Mouse (Mus musculus): ENCODE results near the gene Tshz3. TPM values are rescaled to one million over a fixed set of nuclear protein-coding genes. Genes with fewer than 3 reads are reported as not detected.

The Tshz3 gene
- total RNA-seq, 2 experiments from 2014 or later: not detected

DNA sequence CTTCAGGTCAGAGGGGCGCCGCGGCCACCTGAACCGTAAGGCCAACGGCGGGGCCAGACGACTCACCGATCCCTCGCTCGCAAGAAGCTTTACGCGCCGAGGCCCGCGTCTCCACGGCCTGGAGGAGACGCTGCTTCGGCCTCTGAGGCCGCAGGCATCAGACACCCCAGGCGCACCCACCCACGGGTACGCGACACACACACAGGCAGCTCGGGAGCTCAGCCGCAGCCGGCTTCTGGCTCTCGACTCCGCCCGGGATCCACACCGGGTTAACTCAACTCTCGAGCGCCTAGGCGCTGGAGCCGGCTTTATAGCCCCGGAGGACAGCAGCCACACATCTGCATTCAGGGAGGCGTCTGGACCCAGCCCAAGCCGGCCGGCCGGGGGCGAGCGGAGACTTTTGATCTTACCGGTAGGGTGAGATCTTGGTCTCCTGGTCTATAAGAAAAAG, 2.1 kb upstream of the Tshz3 start:
- no peak for ATAC-seq (replicated peaks; ENCODE audit: low FRiP score, poor library complexity, severe bottlenecking)

DNA sequence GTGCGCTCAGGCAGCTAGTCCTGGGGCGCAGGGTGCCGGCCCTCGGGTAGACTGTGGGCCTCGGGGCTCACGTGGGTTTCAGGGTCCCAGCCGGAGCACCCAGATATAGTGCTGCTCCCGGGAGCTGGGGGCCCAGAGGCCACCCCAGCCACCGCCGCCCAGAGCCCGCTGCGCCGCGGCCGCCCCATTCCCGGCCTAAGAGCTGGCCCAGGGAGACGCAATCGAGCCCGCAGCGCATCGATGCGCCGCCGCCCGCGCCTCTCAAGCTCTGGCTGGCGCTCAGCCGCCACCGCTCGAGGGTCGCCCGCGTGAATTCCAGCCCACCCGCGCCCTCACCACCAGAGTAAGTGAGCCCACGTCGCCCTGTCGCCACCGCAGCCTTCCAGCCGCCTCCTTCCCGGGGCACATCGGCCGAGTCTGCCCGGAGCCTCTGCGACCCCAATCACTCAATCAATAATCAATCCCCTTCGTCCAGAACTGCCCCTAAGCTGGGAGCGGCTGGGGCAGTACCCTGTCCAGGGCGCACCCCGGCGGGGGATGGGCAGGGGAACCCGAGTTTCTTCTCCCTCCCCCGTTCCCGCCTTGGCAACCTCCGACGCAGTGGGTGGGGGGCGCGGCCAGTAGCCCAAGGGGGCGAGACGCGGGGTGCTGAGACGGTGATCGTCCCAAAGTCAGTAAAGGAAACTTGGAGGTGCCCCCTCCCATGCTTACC, 1.4 kb upstream of the Tshz3 start:
- no peak for ATAC-seq (replicated peaks; ENCODE audit: low FRiP score, poor library complexity, severe bottlenecking)

DNA sequence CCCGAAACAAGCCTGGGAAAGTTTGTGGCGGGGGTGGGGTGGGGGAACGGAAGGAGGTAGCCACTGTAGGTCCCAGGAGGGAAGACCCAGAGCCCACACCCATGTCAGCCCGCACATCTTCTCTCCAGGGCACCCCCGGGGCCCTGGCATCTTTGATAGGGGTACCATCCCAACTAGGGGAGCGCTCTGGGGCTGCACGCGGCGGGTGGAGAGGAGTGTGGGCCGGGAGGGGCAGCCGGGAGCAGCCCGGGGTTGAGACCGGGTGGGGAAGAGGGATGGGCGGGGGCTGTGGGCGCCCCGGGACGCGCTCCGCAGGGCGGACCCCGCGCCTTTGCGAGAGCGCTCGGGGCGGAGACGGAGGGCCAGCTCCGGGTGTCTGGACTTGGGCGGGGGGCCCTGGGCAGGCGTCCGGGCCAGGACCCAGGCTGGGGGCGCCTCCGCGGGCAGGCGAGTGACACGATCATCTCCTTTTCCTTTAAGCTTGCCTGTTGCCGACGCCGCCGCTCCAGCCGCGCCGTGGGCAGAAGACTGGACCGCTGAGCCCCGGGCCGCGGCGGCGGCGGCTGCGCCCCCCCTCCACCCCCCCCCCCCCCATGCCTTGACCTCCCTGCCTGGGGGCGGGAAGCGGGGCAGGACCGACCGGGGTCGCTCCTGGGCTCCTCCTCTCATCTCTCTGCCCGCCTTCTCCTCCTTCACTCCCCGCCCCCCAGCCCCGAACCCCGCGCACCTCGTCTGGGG, 631 bp upstream of the Tshz3 start:
- ATAC-seq (replicated peaks; ENCODE audit: low FRiP score, poor library complexity, severe bottlenecking): no peak

DNA sequence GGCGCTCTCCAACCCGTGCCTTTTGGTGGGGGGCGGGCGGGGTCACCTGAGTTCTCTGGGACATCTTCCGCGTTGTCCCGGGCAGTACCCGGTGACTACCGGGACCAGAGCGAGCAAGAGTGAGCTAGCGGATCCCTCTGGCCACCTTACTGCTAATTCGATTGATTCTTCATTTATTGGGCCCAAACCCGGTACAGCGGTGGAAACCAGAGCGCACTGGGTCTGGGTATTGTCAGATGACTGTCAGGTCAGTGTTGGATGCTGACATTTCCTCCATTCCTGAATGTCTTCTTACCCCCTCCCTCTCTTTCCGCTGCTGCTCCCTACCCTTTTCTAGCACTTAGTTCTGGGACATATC, 650 bp downstream of the Tshz3 start:
- ATAC-seq (replicated peaks; ENCODE audit: low FRiP score, poor library complexity, severe bottlenecking): no peak

DNA sequence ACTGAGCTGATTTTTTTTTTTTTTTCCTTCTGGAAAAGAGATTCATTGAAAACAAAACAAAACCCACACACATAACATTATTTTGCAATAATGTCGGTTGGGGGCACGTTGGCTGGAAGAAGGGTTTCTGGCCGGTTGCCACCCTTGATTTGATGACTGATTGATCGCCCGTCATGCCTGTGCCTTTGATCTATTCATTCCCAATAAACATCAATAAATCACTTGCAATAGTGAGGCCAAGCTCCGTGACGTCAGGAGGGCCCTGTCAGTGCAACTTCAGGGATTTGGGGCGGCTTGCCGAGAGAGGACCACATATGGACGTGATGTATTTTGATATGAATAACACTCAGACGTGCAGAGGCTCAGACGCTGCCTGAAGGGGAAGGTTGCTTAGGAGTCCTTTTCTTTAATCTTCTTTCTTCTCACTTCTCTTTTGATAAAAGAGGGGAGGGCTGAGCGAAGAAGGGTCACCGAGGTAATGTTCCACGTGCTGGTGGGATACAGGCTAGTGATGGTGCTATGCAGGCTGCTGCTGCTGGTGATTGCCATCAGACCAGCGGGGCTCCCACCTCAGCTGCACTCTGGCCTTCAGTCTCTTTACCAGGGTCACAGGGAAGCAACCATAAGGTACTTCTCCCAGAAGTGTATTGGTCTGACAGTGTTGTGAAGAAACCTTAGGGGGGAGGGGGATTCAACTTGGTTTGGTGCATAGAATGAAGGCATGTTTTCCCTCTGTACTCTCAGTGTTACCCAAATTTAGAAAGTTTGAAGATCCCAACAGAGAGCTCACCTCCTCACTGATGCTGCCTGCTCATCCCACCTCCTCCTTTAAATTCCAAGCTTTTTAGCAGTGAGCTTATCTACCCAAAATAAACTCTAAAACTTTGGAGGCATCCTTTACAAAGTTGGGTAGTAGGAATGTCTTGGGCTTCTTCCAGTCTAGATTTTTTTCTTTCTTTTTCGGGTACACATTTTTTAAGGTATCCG, 1.4 kb downstream of the Tshz3 start:
- ATAC-seq (replicated peaks; ENCODE audit: low FRiP score, poor library complexity, severe bottlenecking): no peak

DNA sequence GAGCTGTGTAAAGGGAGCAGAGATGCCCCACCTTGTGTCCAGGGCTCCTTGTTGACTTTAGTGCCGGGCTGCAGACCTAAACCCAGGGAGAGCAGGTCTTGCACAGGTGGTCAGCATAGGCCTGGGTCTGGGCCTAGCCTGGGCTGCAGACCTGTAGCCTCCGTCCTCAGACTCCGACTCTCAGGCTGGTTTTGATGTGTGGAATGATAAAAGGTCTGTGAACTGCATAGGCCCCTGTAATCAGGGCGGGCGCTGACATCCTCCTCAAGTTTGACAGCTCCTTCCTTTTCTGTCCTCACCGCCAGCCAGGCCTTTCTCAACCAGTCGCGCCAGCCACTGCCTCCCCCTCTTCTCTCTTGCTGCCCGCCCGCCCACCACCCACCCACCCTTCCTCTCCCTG, 8.7 kb downstream of the Tshz3 start:
- no peak for ATAC-seq (replicated peaks; ENCODE audit: low FRiP score, poor library complexity, severe bottlenecking)

DNA sequence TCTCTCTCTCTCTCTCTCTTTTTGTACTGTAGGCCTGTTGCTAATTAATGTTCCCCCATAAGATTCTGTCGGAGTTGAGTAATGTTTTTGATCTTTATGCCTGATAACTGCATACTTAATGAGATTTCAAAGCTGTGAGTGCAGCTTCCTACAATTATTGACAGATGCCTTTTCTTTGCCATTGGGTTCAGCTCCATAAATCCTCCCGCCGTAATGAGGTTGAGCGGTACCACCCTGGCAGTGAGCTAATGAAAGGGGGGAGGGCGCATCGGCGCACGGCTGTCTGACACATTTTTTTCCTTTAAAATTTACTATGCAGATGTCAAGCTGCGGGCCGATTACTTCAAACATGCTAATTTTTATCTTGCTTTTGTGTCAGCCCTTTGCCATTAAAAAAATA, 9.3 kb downstream of the Tshz3 start:
- no peak for ATAC-seq (replicated peaks; ENCODE audit: low FRiP score, poor library complexity, severe bottlenecking)

DNA sequence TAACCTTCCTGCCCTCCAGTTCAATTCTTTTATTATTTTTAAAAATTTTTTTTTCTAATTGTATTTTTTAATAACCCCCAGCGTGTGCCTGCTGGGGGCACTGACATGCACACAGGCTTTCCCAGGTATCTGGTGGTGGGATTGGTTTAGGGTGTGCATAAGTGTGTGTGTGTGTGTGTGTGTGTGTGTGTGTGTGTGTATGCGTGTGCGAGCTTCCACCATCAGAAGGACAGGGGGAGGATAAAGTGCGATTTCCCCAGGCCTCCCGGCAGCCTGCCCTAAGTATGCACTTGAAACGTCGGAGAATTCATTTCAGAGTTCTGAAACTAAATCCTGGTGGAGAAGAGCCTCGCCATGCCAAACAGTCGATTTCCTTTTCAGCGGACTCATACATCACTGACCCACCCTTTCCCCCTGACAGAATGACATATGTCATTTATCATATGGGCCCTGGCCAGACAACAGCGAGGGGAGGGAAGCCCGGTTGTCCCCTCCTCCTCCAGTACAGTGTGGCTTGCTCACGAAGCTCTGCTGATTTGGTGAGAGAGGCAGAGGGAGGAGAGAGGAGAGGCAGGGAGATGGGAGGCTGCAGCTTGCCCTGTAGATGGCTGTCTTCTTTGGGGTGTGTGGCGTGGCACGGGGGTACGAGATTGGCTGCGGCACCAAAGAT, 9.9 kb downstream of the Tshz3 start:
- no peak for ATAC-seq (replicated peaks; ENCODE audit: low FRiP score, poor library complexity, severe bottlenecking)

DNA sequence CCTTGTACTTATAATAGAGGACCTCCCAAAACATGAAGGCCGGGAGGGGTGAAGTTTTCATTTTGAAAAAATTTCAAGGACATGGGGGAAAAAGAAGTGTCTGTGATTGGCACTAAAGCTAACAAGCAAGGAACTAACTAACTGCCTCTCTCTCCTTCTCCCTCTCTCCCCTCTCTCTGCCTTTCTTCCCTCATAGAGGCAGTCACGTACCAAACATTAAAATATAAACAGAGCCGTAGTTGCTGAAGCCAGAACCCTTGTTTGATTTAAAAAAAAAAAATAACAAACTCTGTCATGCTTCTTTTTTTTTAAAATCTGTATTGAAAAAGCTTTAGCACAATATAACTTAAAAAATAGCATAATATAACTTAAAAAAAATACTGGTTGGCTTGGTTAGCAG, 10.9 kb downstream of the Tshz3 start:
- no peak for ATAC-seq (replicated peaks; ENCODE audit: low FRiP score, poor library complexity, severe bottlenecking)

DNA sequence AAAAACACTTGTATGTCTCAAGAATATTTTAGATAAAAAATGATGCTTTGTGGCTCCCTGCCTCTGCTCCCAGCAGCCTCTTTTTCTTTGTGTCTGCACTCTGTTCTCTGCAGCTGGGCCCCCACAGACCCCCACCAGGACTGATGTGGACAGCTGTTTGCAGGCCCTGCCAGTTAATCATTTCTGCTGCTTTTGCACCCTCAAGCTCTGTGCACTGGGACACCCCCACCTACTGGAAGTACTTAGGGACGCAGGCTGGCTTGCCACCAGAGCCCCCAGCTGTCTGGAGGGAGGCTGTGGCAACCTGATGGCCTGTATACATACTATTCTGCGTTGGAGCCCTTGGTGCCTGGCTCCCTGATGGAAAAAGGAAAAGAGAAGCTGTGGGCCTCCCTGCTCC, 11.3 kb downstream of the Tshz3 start:
- ATAC-seq (replicated peaks; ENCODE audit: low FRiP score, poor library complexity, severe bottlenecking): no peak

DNA sequence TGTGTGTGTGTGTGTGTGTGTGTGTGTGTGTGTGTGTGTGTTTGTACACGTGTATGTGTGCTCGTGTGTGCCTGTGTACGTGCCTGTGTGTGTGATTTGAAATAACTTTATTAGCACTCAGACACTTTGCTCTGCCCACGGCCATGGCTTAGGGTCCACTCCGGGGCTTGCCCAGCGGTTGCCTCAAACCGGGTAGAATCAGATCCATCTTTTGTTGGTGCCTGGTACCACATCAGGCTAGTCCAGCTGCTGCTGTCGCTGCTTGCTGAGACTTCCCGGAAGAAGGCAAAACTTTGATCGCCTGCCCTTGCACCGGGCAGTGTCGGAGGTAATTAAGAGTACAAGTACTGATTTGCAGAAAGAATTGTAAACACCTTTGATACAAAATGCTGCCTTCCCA, 12.1 kb downstream of the Tshz3 start:
- ATAC-seq (replicated peaks; ENCODE audit: low FRiP score, poor library complexity, severe bottlenecking): no peak

DNA sequence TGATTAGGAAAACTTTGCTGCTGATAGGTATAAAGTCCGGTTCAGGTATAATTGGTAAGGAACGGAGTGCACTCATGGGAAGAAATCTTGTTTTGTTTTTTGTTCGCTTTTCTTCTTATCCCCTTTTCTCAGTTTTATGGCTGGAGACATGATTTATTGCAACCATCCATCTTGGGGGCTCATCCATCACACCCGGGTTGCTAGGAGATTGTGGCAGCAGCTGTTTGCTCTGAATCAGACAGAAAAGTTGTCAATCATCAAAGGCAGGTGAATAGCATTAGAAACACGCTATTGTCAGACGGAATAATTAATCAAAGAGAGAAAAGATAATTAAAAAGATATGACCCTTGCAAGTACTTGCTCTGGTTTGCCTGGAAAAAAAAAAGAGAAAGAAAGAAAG, 12.5 kb downstream of the Tshz3 start:
- ATAC-seq (replicated peaks; ENCODE audit: low FRiP score, poor library complexity, severe bottlenecking): no peak

DNA sequence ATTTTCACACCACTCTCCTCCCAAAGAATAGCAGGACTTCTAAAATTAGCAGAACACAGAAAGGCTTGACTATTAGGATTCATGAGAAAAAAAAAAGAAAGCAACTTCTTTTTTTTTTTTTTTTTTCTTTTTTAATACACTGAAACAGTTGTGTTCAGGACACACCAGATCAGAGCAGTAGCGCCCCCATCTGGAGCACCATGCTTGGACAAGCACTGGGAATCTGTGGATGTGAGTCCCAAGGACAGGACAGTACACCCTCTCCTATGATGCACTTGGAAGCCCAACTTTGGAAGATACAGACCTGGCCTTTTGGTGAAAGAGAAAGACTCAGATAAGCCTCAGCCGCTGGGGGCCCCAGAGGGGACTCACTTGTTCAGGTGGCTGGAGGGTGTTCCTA, 13.8 kb downstream of the Tshz3 start:
- no peak for ATAC-seq (replicated peaks; ENCODE audit: low FRiP score, poor library complexity, severe bottlenecking)

DNA sequence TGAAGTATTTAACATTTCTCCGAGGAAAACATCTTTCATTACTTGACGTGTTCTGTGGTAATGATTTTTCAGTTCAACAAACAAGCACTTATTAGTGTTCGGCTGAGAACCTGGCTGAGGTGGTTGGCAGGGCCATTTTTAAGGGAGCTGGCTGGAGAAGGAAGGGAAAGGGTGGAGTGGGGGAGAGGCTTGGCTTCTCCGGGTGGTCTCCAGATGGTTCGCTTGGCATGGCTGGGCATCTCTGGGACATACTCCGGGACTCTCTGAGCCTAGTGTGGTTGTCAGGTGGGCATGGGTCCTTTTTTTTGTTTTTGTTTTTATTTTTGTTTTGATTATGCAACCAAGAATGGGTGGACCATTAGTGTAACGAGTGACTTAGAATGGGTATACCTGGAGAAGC, 16.4 kb downstream of the Tshz3 start:
- ATAC-seq (replicated peaks; ENCODE audit: low FRiP score, poor library complexity, severe bottlenecking): no peak

DNA sequence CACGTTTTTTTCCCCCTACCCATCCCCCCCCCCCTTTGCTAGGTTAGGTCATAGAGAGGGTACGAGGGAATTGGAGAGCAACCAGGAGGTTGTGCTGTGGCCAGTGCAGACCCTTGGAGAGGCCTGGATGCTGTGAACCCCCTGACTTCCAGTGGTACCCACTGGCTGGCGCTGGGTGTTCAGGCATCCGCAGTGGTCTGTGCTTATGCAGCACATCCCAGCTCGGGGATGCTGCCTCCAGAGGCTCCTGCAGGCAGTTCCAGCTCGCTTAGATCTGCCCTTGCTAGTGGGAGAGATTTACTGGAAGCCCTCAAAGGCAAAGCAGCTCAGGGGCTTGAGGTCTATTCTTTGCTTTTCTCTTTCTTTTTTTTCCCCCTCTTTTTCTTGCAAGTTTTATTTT, 19.3 kb downstream of the Tshz3 start:
- ATAC-seq (replicated peaks; ENCODE audit: low FRiP score, poor library complexity, severe bottlenecking): no peak

DNA sequence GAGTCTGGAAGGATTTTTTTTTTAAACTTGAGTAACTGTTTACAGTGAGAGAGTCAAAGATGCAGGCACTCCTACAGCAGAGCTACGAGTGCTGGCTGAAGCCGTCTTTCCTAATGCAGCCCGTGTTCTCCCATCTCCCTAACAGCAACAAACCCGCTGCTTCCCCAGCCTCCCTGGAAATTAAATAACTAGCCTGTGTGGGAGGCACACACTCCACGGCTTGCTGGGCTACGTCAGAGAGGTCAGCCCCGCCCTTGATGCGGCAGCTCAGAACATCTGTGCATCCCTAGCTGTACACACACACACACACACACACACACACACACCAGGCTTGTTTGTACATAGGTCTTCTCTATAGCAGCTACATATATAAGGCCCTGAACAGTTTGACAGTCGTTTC, 22.9 kb downstream of the Tshz3 start:
- no peak for ATAC-seq (replicated peaks; ENCODE audit: low FRiP score, poor library complexity, severe bottlenecking)

DNA sequence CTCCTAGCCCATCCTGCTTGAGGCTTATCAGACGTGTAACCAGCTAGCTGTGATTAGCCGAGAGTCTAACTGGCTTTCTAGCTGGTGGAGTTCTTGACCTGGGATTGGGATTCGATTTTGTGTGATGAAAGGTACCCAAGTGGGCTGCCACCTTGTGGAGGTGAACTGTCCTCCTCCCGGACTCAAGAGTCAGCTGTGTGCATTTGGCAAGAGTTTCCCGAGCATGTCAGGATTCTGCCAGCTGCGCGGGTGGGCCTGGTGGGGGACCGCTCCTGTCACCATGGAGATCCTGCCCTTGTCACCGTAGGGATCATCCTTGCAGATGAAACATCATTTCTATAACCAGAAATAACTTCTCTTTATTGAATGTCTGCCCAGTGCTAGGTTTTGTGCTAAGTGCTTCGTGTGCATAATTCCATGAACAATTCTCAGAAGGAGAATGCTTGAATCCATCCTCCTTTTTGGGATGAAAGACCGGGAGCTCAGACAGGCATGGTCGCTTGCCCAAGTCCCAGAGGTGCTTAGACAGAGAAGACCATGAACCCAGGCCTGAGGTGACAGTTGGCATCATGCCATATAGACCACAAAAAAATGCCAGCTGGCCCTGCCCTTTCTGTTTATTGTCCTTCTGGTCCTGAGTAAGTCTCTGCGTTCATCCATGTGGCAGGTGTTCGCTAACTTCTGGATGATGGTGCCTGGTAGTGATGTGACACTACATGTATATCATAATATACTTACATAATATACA, 38.6 kb downstream of the Tshz3 start:
- ATAC-seq (replicated peaks; ENCODE audit: low FRiP score, poor library complexity, severe bottlenecking): no peak

DNA sequence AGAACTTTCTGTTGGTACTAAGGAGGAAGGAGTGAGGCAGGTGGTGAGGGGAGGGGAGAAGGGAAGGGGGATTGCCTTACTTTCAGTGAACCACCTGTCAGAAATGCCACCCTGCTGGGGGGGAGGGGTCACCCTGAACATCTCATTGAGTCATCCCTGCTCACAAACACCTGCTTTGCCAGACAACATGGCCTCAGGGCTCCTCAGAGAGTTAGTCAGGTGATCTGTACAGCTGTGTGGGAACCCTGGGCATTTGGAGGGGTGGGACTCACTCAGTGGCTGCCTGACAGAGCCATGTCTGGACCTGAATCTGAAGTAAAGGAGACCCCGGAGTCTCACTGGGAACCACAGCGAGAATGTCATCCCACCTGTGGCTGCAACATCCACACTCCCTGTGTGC, 53.6 kb downstream of the Tshz3 start:
- ATAC-seq (replicated peaks; ENCODE audit: low FRiP score, poor library complexity, severe bottlenecking): no peak

DNA sequence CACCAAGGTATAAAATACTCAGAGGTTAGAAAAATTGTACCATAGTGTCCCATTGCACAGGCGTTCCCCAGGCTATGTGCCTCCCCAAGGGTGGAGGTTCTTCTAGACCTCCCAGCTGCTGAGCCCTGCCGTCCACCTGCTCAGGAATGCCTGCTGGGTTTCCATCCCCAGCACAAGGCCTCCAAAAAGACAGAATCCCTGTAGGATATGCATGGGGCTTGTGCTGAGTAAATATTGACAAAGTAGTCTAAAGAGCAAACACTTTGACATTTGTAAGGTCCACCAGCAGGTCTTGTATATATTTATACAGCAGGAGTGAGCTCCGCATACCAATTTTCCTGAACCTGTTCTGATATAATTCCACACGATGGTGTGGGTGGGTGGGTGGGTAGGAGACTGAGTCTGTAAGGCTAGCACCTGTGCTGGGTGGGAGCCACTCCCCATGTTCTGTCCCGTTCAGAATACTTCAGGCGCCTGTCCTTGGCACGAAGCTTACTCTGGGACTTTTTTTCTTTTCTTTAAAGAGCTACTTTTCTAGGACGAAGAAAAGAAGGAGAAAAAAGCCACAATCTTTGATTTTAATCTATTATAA, 69.7 kb downstream of the Tshz3 start:
- ATAC-seq (replicated peaks; ENCODE audit: low FRiP score, poor library complexity, severe bottlenecking): no peak

All from erythroblast, adult 5-6 weeks (primary cell).